Mouse (Mus musculus) E14TG2a.4 (cell line): ENCODE measurements around the gene Phactr2.

Source experiments
- CTCF ChIP-seq: conservative IDR thresholded peaks from 2 replicates; pipeline ENCODE4 v1.5.1; 2014; ENCODE audit warnings: low read length
- POU5F1 ChIP-seq: IDR thresholded peaks from 2 replicates; pipeline ENCODE4 v1.6.1; 2014; ENCODE audit warnings: low read length, borderline replicate concordance

DNA sequence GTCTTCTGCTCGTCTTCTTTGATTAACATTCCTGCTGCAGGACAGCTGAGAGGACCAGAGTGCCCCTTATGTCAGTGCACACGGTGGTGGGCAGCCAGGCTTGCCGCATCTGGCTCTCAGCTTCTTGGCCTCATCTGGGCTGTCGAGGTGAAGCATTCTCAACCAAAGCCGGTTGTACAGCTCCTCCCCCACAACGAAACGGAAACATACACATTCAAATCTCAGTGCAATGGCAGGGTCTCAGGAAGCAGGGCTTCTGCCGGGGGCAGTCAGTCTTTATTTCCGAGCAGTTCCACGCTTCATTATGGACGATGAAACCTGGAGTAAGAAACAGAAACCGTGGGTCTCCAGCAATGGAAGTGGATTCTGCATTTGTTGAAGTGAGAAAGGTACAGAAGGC lies 260.3 kb downstream of the Phactr2 start:
- no peak for TF ChIP-seq POU5F1
- TF ChIP-seq CTCF: no peak
